Mouse (Mus musculus): Measurements from ENCODE around the gene Adcy5. TPM values are rescaled to one million over a fixed set of nuclear protein-coding genes. Genes with fewer than 3 reads are reported as not detected.

Gene Adcy5
- polyA plus RNA-seq, 1 experiment from 2014 or later, result 0.42 TPM

DNA sequence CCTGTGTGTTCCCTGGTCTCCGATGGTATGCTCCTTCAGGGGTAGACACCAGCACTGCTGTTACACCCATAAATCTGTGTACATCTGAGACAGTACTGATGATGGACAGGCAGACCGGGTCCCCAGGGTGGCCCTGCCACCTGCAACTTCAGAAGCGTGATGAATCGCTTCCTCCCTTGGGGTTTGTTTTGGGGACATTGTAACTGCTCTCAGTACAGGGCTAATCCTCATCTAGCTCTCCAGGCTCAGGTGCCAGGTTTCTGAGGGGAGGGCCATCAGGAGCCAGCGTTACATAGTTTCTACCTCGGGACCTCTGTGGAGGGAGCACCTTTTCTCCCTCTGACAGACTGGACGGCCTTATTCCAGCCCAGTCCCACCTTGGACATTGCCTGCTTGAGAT lies 36.1 kb downstream of the Adcy5 start:
- Histone ChIP-seq H3K4me1 (ENCODE audit: control insufficient read depth, insufficient read depth, low read length) (no peaks in the 10 kb centered on the region; the same call in 1 of the 2 replicates), H3K9ac (ENCODE audit: low read depth, low read length) (no peak overlapping the region), H3K9me3 (ENCODE audit: control insufficient read depth, low read length) (peaks cover 3% of the 10 kb centered on the region; the same call in 1 of the 2 replicates), H3K36me3 (ENCODE audit: control insufficient read depth, insufficient read depth, low read length) (no peaks in the 10 kb centered on the region), H3K27ac (ENCODE audit: low read depth, low read length) (no peak overlapping the region), H3K27me3 (ENCODE audit: control insufficient read depth, insufficient read depth, low read length) (no peaks in the 10 kb centered on the region), H3K4me2 (replicated peaks; ENCODE audit: low read depth, low read length) (no peak overlapping the region), H3K4me3 (ENCODE audit: low read length) (no peak overlapping the region)
- WGBS, result 71% methylated on average over 7 of the region's 7 CpGs
- ATAC-seq (ENCODE audit: low FRiP score, low TSS enrichment), result no peak

DNA sequence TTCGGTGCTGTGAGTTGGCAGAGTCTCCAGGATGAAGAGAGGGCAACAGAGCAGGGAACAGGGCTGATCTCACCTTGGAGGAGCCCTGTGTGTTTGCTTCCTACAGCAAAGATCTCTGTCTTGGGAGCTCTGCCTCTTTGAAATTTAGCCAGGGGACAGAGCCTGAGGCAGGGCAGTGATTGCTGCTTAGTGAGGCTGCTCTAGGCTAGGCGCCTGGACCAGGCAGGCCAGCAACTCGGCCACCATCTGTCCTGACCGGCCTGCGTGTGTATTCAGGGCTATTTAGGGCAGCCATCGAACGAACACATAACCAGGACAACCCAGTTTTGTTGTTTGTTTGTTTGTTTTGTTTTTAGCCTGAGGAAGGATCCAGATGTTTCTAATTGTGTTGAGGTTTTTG lies 36.6 kb downstream of the Adcy5 start:
- Histone ChIP-seq H3K36me3 (ENCODE audit: control insufficient read depth, insufficient read depth, low read length) (no peaks in the 10 kb centered on the region), H3K4me3 (ENCODE audit: low read length) (no peak overlapping the region), H3K4me1 (ENCODE audit: control insufficient read depth, insufficient read depth, low read length) (no peaks in the 10 kb centered on the region; the same call in 1 of the 2 replicates), H3K4me2 (replicated peaks; ENCODE audit: low read depth, low read length) (no peak overlapping the region), H3K9ac (ENCODE audit: low read depth, low read length) (no peak overlapping the region), H3K9me3 (ENCODE audit: control insufficient read depth, low read length) (peaks cover 2% of the 10 kb centered on the region; the same call in 1 of the 2 replicates), H3K27me3 (ENCODE audit: control insufficient read depth, insufficient read depth, low read length) (no peaks in the 10 kb centered on the region), H3K27ac (ENCODE audit: low read depth, low read length) (no peak overlapping the region)
- ATAC-seq (ENCODE audit: low FRiP score, low TSS enrichment), result no peak
- WGBS, result 65% methylated on average over 7 of the region's 7 CpGs

DNA sequence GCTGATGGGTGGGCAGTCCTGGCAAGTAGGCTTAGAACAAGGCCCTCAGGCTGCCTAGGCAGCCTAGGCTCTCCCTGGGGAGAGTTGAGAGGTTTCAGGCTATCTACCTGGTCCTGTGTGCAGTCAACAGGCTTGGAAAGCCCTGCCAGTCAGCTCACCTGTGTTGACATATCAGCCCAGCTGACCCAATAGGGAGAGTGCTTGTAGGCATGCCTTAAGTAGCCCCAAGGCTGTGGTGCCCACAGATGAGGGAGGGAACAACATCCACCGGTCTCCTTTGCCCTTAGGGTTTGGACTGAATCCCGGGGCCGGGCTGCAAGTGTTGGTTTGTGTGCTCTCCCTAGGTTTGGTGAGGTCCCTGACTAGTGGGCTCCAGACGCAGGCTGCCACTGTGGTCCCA lies 37.8 kb downstream of the Adcy5 start:
- ATAC-seq (ENCODE audit: low FRiP score, low TSS enrichment), result no peak
- 85% methylated on average over 4 of the region's 4 CpGs for WGBS
- Histone ChIP-seq H3K9ac (ENCODE audit: low read depth, low read length) (no peak overlapping the region), H3K27ac (ENCODE audit: low read depth, low read length) (no peak overlapping the region), H3K4me1 (ENCODE audit: control insufficient read depth, insufficient read depth, low read length) (no peaks in the 10 kb centered on the region; the same call in 1 of the 2 replicates), H3K4me3 (ENCODE audit: low read length) (no peak overlapping the region), H3K9me3 (ENCODE audit: control insufficient read depth, low read length) (no peaks in the 10 kb centered on the region), H3K36me3 (ENCODE audit: control insufficient read depth, insufficient read depth, low read length) (no peaks in the 10 kb centered on the region), H3K27me3 (ENCODE audit: control insufficient read depth, insufficient read depth, low read length) (no peaks in the 10 kb centered on the region), H3K4me2 (replicated peaks; ENCODE audit: low read depth, low read length) (no peak overlapping the region)

DNA sequence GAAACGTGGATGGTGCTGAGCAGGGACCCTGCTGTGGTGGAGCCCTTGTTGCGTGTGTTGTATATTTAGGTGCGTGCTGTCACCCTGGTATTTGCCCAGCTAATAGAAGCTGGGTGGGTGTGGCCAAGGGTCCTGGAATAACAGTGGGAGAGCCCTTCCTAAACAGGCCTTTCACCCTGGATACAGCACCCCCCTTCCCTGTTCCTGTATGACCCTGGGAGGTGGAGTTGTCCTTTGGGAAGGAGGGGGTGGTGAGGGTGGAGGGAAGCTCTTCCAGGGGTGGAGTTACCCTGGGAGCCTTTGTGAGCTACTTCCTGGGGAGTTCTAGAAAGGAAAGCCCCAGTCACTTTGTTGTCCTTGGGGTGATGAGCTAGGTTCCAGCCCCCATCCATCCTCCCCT lies 38.7 kb downstream of the Adcy5 start:
- Histone ChIP-seq H3K4me2 (replicated peaks; ENCODE audit: low read depth, low read length) (no peak overlapping the region), H3K4me1 (ENCODE audit: control insufficient read depth, insufficient read depth, low read length) (no peaks in the 10 kb centered on the region; the same call in 1 of the 2 replicates), H3K4me3 (ENCODE audit: low read length) (no peak overlapping the region), H3K9ac (ENCODE audit: low read depth, low read length) (no peak overlapping the region), H3K36me3 (ENCODE audit: control insufficient read depth, insufficient read depth, low read length) (no peaks in the 10 kb centered on the region), H3K27me3 (ENCODE audit: control insufficient read depth, insufficient read depth, low read length) (no peaks in the 10 kb centered on the region), H3K27ac (ENCODE audit: low read depth, low read length) (no peak overlapping the region), H3K9me3 (ENCODE audit: control insufficient read depth, low read length) (no peaks in the 10 kb centered on the region)
- peak; percentile 46 for ATAC-seq (ENCODE audit: low FRiP score, low TSS enrichment)
- WGBS, result 35% methylated on average over 3 of the region's 3 CpGs

DNA sequence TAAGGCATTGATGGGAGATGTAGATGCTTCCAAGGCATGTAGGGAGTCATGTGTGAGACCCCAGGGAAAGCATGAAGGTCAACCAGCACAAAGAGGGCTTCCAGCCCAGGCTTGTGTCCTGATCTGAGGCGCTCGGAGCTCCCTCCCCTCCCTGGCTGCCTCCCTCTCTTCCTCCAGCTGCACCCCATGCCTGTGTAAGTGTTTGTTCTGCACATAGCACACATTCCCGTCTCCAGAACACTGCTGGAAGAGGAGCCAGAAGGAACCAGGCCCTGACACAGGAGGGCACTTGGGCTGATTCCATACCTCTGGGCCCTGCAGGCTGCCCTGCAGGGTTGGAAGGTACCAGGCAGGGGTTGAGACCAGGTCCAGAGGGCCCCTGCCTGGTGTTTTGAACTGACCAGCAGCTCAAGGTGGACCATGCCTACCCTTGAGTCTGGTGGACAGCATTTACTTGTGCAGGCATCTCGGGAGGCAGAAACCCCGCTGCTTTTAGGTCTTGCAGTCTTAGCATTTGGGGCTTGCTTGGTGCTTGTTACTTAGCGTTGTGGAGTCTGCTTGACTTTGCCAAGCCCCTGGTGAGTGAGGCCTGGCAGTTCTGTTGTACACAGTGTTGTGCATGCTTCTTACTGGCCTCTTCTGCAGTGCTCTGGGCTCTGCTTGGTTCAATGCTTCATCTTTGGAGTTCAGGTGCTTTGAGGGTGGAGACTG lies 45.2 kb downstream of the Adcy5 start:
- no peak overlapping the region for H3K4me3 ChIP-seq (ENCODE audit: low read length)
- H3K9ac ChIP-seq (ENCODE audit: low read depth, low read length), result no peak overlapping the region
- H3K4me1 ChIP-seq (ENCODE audit: control insufficient read depth, insufficient read depth, low read length), result peaks cover 7% of the 10 kb centered on the region; the same call in 1 of the 2 replicates
- peak overlapping the region; percentile 37; the same call in 1 of the 2 replicates for H3K27ac ChIP-seq (ENCODE audit: low read depth, low read length)
- H3K9me3 ChIP-seq (ENCODE audit: control insufficient read depth, low read length), result no peaks in the 10 kb centered on the region
- no peaks in the 10 kb centered on the region for H3K36me3 ChIP-seq (ENCODE audit: control insufficient read depth, insufficient read depth, low read length)
- WGBS, result 77% methylated on average over 6 of the region's 6 CpGs
- H3K4me2 ChIP-seq (replicated peaks; ENCODE audit: low read depth, low read length), result no peak overlapping the region
- H3K27me3 ChIP-seq (ENCODE audit: control insufficient read depth, insufficient read depth, low read length), result no peaks in the 10 kb centered on the region
- peak; percentile 48; the same call in 1 of the 2 replicates for ATAC-seq (ENCODE audit: low FRiP score, low TSS enrichment)

DNA sequence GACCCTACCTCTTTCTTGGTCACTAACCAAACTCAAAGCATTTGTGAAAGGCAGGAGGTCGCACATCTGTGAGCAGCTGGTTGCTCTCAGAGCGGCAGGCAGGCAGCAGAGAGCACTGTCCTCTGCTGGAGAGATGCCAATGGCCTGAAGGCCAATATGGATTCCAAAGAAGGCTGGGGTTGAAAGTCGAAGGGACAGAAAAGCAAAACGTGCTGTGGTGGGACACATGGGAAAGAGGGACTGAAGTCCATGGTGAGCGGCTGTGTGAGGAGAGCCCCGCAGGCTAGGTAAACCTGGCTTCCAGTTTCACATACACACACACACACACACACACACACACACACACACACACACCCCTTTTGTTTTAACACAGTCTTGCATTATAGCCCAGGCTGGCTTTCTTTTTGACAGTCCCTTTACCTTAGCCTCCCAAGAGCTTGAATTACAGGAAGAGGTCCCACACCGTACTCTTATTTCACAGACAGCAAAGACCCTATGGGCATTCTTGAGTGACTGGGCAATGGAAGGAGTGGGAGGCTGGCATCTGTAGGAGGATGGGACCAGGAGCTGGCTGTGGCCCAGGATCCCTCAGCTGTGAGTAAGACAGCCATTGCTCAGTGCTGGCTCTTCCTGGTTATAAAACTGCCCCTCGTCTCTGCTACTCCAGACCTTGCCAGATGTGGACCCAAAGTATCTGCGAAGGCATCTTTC lies 45.9 kb downstream of the Adcy5 start:
- WGBS, result 47% methylated on average over 9 of the region's 9 CpGs
- no peaks in the 10 kb centered on the region for H3K27me3 ChIP-seq (ENCODE audit: control insufficient read depth, insufficient read depth, low read length)
- no peaks in the 10 kb centered on the region for H3K9me3 ChIP-seq (ENCODE audit: control insufficient read depth, low read length)
- peaks cover 7% of the 10 kb centered on the region; the same call in 1 of the 2 replicates for H3K4me1 ChIP-seq (ENCODE audit: control insufficient read depth, insufficient read depth, low read length)
- no peak overlapping the region for H3K9ac ChIP-seq (ENCODE audit: low read depth, low read length)
- ATAC-seq (ENCODE audit: low FRiP score, low TSS enrichment), result peak; percentile 74
- H3K4me3 ChIP-seq (ENCODE audit: low read length), result no peak overlapping the region
- H3K4me2 ChIP-seq (replicated peaks; ENCODE audit: low read depth, low read length), result no peak overlapping the region
- H3K27ac ChIP-seq (ENCODE audit: low read depth, low read length), result peak overlapping the region; percentile 37; the same call in 1 of the 2 replicates
- H3K36me3 ChIP-seq (ENCODE audit: control insufficient read depth, insufficient read depth, low read length), result no peaks in the 10 kb centered on the region

DNA sequence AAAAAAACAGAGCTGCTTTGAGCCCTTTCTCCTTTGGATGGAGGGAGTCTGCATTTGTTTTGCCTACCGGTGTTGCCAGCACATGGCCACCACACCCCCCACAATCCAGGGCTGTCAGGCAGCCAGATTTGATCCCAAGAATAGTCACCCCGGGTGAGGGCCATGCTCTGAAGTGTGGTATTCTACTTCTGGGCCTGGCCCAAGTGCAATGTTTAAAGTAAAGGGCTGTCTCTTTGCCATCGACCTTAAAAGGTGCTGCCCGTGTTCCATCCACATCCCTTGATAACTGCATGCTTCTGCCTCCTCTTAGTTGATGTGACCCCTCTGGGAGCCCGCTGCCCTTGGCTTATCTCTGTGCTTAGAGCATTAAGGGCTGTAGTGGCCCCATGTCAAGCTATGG lies 46.6 kb downstream of the Adcy5 start:
- Histone ChIP-seq H3K4me3 (ENCODE audit: low read length) (no peak overlapping the region), H3K36me3 (ENCODE audit: control insufficient read depth, insufficient read depth, low read length) (no peaks in the 10 kb centered on the region), H3K4me2 (replicated peaks; ENCODE audit: low read depth, low read length) (no peak overlapping the region), H3K4me1 (ENCODE audit: control insufficient read depth, insufficient read depth, low read length) (peaks cover 7% of the 10 kb centered on the region; the same call in 1 of the 2 replicates), H3K9me3 (ENCODE audit: control insufficient read depth, low read length) (no peaks in the 10 kb centered on the region), H3K27ac (ENCODE audit: low read depth, low read length) (no peak overlapping the region), H3K9ac (ENCODE audit: low read depth, low read length) (no peak overlapping the region), H3K27me3 (ENCODE audit: control insufficient read depth, insufficient read depth, low read length) (no peaks in the 10 kb centered on the region)
- 79% methylated on average over 5 of the region's 5 CpGs for WGBS
- no peak for ATAC-seq (ENCODE audit: low FRiP score, low TSS enrichment)

DNA sequence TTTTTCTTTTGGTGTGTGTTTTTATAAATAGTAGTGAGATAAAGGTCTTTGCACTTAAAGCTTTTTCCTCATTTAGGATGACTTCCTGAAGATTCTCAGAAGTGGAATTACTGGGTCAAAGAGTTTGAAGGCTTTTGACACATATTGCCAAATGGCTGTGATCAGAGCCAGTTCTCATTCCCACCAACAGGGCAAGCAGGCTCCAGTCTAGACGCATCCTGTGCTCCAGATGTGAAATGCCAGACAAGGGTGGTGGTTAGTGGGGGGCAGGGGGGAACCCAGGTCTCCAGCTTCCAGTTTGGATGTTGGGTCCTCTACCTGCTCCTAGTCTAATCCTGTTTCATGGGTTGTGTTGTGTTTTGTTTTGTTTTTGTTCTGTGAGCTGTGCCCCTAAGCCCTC lies 48.8 kb downstream of the Adcy5 start:
- Histone ChIP-seq H3K27ac (ENCODE audit: low read depth, low read length) (no peak overlapping the region), H3K4me2 (replicated peaks; ENCODE audit: low read depth, low read length) (no peak overlapping the region), H3K9ac (ENCODE audit: low read depth, low read length) (no peak overlapping the region), H3K4me3 (ENCODE audit: low read length) (no peak overlapping the region), H3K27me3 (ENCODE audit: control insufficient read depth, insufficient read depth, low read length) (no peaks in the 10 kb centered on the region), H3K9me3 (ENCODE audit: control insufficient read depth, low read length) (no peaks in the 10 kb centered on the region), H3K36me3 (ENCODE audit: control insufficient read depth, insufficient read depth, low read length) (no peaks in the 10 kb centered on the region), H3K4me1 (ENCODE audit: control insufficient read depth, insufficient read depth, low read length) (peaks cover 7% of the 10 kb centered on the region; the same call in 1 of the 2 replicates)
- no peak for ATAC-seq (ENCODE audit: low FRiP score, low TSS enrichment)
- 56% methylated on average over 1 of the region's 1 CpGs for WGBS

DNA sequence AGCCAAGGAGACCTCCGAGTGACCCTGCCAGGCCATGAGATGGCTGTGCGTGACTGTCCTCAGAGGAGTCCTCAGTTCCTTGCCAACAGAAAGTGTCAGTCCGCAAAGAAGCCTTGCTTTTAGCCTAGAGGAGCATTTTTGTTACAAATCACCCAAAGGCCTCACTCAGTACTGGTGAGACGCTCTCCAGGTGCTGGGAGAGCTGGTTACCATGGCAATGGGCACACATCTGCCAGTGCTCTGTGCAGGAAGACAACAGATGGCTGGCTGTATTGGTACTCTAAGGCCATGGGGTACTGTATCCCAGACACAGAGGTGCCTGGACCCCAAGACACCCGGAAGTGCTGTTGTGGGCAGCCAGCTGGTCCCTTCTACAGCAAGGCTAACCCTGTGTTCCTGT lies 51.0 kb downstream of the Adcy5 start:
- Histone ChIP-seq H3K27ac (ENCODE audit: low read depth, low read length) (no peak overlapping the region), H3K4me2 (replicated peaks; ENCODE audit: low read depth, low read length) (no peak overlapping the region), H3K4me1 (ENCODE audit: control insufficient read depth, insufficient read depth, low read length) (no peaks in the 10 kb centered on the region), H3K27me3 (ENCODE audit: control insufficient read depth, insufficient read depth, low read length) (no peaks in the 10 kb centered on the region), H3K4me3 (ENCODE audit: low read length) (no peak overlapping the region), H3K36me3 (ENCODE audit: control insufficient read depth, insufficient read depth, low read length) (no peaks in the 10 kb centered on the region), H3K9me3 (ENCODE audit: control insufficient read depth, low read length) (no peaks in the 10 kb centered on the region), H3K9ac (ENCODE audit: low read depth, low read length) (no peak overlapping the region)
- 61% methylated on average over 5 of the region's 5 CpGs for WGBS
- ATAC-seq (ENCODE audit: low FRiP score, low TSS enrichment), result no peak

All from kidney, embryonic 14.5 days (tissue).